Mouse (Mus musculus) bone marrow macrophage, adult 2 months (primary cell): Measurements from ENCODE around the gene Ralgapa1.
"Not testable (repeated sequence)": the region's sequence is repeated elsewhere in the genome, so short reads cannot be mapped to it uniquely, and the experiment has no call there.

Experiments
- CTCF ChIP-seq: IDR thresholded peaks from 2 replicates; pipeline ENCODE4 v1.5.1; 2012; ENCODE audit warnings: low read depth, mild to moderate bottlenecking, low read length, moderate library complexity
- POLR2A ChIP-seq: IDR thresholded peaks from 2 replicates; pipeline ENCODE4 v1.6.1; 2012; ENCODE audit warnings: mild to moderate bottlenecking, low read depth, low read length, borderline replicate concordance

GRCm38 (mm10) chr12:55586936-55587335 is 234.0 kb downstream of the Ralgapa1 start:
- TF ChIP-seq CTCF, POLR2A: not testable (repeated sequence)
